Mouse (Mus musculus): ENCODE measurements around the gene Nt5dc1. TPM values are rescaled to one million over a fixed set of nuclear protein-coding genes. Genes with fewer than 3 reads are reported as not detected.

Nt5dc1 gene
- 30.9 to 41.7 TPM (median 36.1 TPM) in 4 replicates for total RNA-seq (2023)

GRCm38 (mm10) chr10:34418204-34418756, at the start of gene Nt5dc1:
Nt5dc1 (minus strand) TSS chr10:34418552.

GRCm38 (mm10) chr10:34389681-34390080, 28.7 kb downstream of the Nt5dc1 start, which contains the start of gene Col10a1:
Col10a1 (plus strand) TSS chr10:34389981.

GRCm38 (mm10) chr10:34297299-34297979, 120.9 kb downstream of the Nt5dc1 start, which contains the start of gene Tspyl4:
Tspyl4 (plus strand) TSS chr10:34297442.

GRCm38 (mm10) chr10:34281962-34282388, 136.4 kb downstream of the Nt5dc1 start, which contains the start of gene Tspyl1:
Tspyl1 (plus strand) TSS chr10:34282190.

Other genes with a start within 250 kb of the Nt5dc1 start
- gene Dse, start 210.8 kb downstream of the Nt5dc1 start, total RNA-seq (2023): 1.8 to 5.6 TPM (median 3.9 TPM) in 4 replicates
- gene Tspyl1, start 136.4 kb downstream of the Nt5dc1 start, total RNA-seq (2023): 85.3 to 93.9 TPM (median 87.6 TPM) in 4 replicates
- 4.7 to 6.0 TPM (median 5.4 TPM) in 4 replicates for gene Tspyl4, start 121.1 kb downstream of the Nt5dc1 start, total RNA-seq (2023)
- gene Col10a1, start 28.6 kb downstream of the Nt5dc1 start, total RNA-seq (2023): not detected in 4 replicates
- not detected in 4 replicates for gene Frk, start 64.8 kb upstream of the Nt5dc1 start, total RNA-seq (2023)

Measured in B cell, adult 62 days (primary cell).